Mouse (Mus musculus) CD4-positive, CD25-positive, alpha-beta regulatory T cell (primary cell): ENCODE results near the gene Gm38394. TPM values are rescaled to one million over a fixed set of nuclear protein-coding genes. Genes with fewer than 3 reads are reported as not detected.

ENCODE experiments used
- polyA plus RNA-seq: library from polyadenylated mRNA; unstranded; fragments of 100-300 nt; shearing (Covaris generic); gene quantifications from one replicate; pipeline ENCODE4 v1.2.1, GENCODE M21; 2017

The Gm38394 gene
- 2.1 TPM for polyA plus RNA-seq

DNA sequence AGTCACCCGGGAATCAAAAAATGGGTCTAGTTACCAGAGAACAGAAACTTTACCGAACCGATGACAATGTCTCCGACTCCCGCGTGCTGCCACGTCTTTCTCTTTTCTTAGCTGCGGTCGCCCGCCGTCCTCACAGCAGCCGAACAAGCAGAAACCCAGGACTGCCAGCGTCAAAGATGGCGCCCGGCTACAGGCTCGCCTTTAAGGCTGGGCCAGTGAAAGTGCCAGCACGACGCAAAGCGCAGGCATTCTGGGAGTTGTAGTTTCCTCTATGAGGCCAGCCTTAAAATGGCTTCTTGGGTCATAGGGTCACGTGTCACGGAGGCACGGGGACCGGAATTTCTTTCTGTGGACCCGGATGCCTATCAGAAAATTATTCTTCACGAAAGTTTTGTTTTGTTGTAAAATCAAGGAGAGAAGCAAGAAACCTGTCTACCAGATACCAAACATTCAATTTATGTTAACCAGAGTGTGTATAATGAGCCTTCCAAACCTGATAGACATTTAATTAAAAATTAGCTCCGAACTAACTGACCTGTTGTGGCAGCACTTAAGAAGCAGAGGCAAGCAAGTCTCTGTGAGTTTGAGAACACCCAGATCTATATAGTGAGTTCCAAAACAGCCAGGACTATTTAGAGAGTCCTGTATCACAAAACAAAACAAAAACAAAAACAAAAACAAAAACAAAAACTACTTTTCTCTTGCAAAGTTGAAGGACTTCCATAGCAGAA, at the start of gene Gm38394:
Gm38394 (minus strand) TSS at position 116 of the 731 bp plus-strand sequence.

DNA sequence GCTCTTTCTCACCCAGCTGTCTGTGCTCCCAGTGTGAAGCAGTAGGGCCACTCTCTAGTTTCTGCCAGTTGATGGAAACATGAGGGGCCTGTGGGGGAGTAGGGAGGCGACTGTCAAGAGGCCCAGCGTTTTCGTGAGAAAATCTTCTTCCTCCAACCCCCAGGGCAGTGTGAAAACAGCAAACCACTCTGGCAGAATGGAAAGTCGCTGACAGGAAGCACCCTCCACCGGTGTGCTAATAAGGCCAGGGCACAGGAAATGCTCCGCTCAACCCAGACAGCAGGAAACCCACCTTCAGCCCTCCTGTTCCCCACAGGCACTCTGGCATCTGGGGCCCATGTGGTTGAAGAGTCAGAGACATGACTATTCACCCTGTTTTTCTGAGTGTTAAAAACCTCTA, 28.8 kb upstream of the Gm38394 start, which contains the start of gene Lax1:
Lax1 (minus strand) TSS at position 212 of the 400 bp plus-strand sequence.

DNA sequence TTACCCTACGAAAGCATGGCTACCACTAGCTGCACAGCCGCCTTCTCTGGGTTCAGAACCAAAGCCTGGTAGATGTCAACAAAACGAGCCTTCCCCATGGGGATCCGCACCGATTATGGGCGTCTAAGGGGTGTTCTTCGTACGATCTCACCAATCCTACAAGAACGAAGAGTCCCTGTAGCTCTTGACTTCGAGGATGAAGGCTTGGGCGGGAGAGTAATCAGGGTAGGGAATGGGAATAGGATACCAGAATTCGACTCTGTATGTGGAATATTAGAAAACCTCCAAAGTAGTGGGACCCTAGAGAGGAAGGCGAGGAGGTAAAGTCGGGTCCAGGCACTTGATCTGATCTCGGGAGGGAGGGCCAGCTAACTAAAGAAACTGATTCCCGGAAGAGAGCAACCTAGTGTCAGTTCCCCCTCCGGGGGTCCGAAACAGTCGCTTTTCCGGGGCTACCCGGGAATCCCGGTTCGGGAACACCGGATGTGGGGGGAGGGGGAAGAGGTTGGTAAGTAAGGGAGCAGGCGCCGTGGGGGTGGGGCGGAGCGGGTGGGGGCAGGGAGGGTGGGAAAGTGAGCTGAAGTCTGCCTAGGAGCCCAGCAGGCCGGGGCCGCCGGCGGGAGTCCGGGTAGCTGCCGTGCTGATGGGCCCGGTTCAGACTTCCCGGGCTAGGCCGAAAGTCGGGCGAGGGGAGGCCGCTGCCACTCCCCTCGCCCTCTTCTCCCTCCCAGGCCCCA, 484 bp downstream of the Gm38394 start, which contains the start of gene Zbed6:
Zbed6 (minus strand) TSS at position 420 of the 737 bp plus-strand sequence.

DNA sequence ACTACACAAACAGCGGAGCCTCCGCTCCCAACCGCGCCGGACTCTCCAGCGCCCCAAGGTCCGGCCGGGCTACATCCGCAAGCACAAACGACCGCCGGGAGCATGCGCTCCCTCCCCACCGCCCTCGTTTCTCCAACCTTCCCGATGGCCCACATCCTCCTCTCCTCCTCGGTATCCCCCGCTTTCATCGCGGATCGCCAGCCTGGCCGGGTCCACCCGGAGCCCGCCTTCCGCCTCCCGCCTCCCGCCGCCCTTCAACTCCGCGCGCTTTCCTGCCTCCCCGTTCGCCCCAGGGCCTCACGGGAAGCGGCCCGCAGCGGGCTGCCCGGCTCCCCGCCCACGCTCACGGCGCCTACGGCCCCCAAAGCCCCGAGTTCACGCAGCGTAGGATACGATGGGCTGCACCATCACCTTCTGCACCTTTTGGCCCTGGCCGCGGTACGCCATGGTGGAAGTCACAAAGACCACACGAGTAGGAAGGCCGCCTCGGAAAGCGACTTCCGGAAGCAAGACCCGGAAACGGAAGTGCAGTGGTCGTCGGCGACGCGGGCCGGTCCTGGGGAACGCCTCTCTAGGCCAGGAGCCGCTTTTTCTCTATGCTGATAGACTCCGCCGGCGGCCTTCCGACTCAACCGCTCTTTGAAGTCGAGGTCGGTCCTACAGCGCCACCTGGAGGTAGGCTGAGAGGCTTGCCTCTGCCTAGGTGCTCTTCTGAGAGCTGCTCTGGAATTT, 51.2 kb downstream of the Gm38394 start, which contains the start of gene Snrpe:
Snrpe (minus strand) TSS at position 521 of the 732 bp plus-strand sequence.

Other genes with a start within 250 kb of the Gm38394 start
- gene Sox13, start 236.9 kb downstream of the Gm38394 start, polyA plus RNA-seq: 0.10 TPM
- 304 TPM for gene Snrpe, start 51.0 kb downstream of the Gm38394 start, polyA plus RNA-seq
- not detected for gene Zbed6, start 433 bp downstream of the Gm38394 start, polyA plus RNA-seq
- 89.5 TPM for gene Lax1, start 28.8 kb upstream of the Gm38394 start, polyA plus RNA-seq
- gene Atp2b4, start 139.7 kb upstream of the Gm38394 start, polyA plus RNA-seq: 3.5 TPM
- not detected for gene Optc, start 246.7 kb upstream of the Gm38394 start, polyA plus RNA-seq